Comparison of ENCODE assay signal across 17 mouse cellular contexts in the genomic region with DNA sequence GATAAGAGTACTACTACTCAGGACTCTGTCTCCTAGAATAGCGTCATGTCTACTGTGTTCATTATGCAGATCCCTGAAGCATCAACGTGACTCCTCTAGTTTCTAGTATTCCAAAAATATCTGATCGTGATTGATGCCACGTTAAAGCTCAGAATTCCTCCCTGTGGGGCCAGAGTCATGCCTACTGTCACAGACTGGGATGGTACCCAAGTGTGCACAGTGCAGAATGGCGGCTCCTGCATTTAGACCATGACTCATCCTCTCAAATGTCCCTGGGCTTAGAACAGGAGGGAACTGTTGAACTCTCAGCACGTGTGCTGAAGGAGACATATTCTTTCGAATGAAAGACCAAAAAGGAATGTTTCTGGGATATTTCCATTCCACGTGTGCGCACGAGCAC.
DNase-seq lines count a peak whose midpoint lies in the region; ATAC-seq lines count a peak whose summit lies in the region.
"Had no signal": no experiment of that assay in that cellular context is flagged by ENCODE, and none has a peak within 500 bp of the region (broad histone marks: within the 10 kb centered on the region; RNA-seq: fewer than 3 reads in every experiment).

No protein-coding gene starts in this region.

- no peaks in the 10 kb centered on the region for H3K9me3 ChIP-seq in hindbrain, embryonic 10.5 days
- H3K9me3 ChIP-seq: forebrain, embryonic 12.5 days; lung, embryonic 15.5 days had no signal

- WGBS in hindbrain, embryonic 10.5 days, result 89% methylated on average over 10 of the region's 10 CpGs

- H3K4me3 ChIP-seq in hindbrain, embryonic 10.5 days, result no peak overlapping the region
- H3K4me3 ChIP-seq: forebrain, embryonic 12.5 days; lung, embryonic 15.5 days had no signal

- no peaks in the 10 kb centered on the region for H3K27me3 ChIP-seq in hindbrain, embryonic 10.5 days (ENCODE audit: insufficient read depth, poor library complexity, severe bottlenecking)
- H3K27me3 ChIP-seq: forebrain, embryonic 12.5 days; lung, embryonic 15.5 days had no signal

- intact Hi-C loops in heart, postnatal 25 days (cut with DNase I), result no loop called here
- intact Hi-C loops in left cerebral cortex, postnatal 4 days (cut with DNase I), result no loop called here
- intact Hi-C loops in left cerebral cortex, postnatal 14 days (cut with DNase I), result no loop called here

- H3K36me3 ChIP-seq in hindbrain, embryonic 10.5 days, result no peaks in the 10 kb centered on the region
- H3K36me3 ChIP-seq: forebrain, embryonic 12.5 days; lung, embryonic 15.5 days had no signal

- ATAC-seq in inflammation-experienced regulatory T-cells, adult 6 months, result no peak

- H3K27ac ChIP-seq in hindbrain, embryonic 10.5 days, result no peak overlapping the region
- H3K27ac ChIP-seq: forebrain, embryonic 12.5 days; hindbrain, embryonic 14.5 days; lung, embryonic 15.5 days had no signal

- DNase-seq in heart, adult 18-20 months, result peak; percentile 25 to 45
- no peak for DNase-seq in heart, postnatal 25 days (ENCODE audit: low spot score)
- DNase-seq in left cerebral cortex, adult 18-20 months (ENCODE audit: low spot score in 2 of 2), result peak; percentile 41 to 54
- DNase-seq in left cerebral cortex, postnatal 4 days, result no peak
- DNase-seq in frontal cortex, adult 2 months (ENCODE audit: extremely low spot score in 1 of 2, low spot score in 1 of 2), result peak; percentile 50 to 69
- peak; percentile 40 to 67 for DNase-seq in left cerebral cortex, postnatal 14 days (ENCODE audit: low spot score in 2 of 2)
- no peak for DNase-seq in hindbrain, embryonic 10.5 days (ENCODE audit: low spot score)
- DNase-seq: adrenal gland, postnatal 25 days; cerebellum, postnatal 10 days; embryo, embryonic 11 days; kidney, adult 11 months; kidney, postnatal 25 days; thymus, postnatal 25 days had no signal

- H3K4me1 ChIP-seq in hindbrain, embryonic 10.5 days (replicated peaks), result no peaks in the 10 kb centered on the region
- H3K4me1 ChIP-seq: forebrain, embryonic 12.5 days; lung, embryonic 15.5 days had no signal

Comparison
In these comparisons a context has a peak if more than half of its experiments do, and no peak if none do; other contexts are left out.
1. DNase-seq: peak in heart, adult 18-20 months (2 of 2), left cerebral cortex, adult 18-20 months (2 of 2), frontal cortex, adult 2 months (2 of 2) and left cerebral cortex, postnatal 14 days (2 of 2); none in heart, postnatal 25 days (single experiment), left cerebral cortex, postnatal 4 days (single experiment) and hindbrain, embryonic 10.5 days (single experiment).